Mouse (Mus musculus): ENCODE data around the gene Pdk1.

DNA sequence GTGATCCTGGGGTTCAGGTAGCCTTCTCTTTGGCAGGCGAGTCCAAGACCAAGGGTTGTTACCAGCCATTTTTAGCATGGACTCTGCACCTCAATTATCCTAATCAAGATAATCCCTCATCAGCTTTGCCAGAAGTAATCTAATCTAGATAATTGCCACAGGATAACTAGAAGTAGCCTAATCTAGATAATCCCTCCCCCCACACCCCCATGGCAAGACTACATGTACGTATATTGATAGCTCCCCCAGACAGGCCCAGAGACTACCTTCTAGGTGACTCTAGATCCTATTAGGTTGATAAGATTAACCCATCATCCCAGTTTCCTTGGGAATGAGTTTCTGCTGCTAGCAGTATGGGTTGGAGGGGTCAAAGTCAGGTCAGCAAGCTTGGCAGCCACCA is 18.5 kb downstream of the Pdk1 start:
- TF ChIP-seq POLR2A (IDR thresholded peaks at IDR 0.05; ENCODE audit: low read depth, low read length) (no peak), CTCF (conservative IDR thresholded peaks at IDR 0.05; ENCODE audit: insufficient read depth, insufficient read length, low read depth, low read length) (no peak)

Measured in kidney, adult 2 months (tissue).